Comparison of ENCODE assay signal across 8 mouse cellular contexts in the genomic region with DNA sequence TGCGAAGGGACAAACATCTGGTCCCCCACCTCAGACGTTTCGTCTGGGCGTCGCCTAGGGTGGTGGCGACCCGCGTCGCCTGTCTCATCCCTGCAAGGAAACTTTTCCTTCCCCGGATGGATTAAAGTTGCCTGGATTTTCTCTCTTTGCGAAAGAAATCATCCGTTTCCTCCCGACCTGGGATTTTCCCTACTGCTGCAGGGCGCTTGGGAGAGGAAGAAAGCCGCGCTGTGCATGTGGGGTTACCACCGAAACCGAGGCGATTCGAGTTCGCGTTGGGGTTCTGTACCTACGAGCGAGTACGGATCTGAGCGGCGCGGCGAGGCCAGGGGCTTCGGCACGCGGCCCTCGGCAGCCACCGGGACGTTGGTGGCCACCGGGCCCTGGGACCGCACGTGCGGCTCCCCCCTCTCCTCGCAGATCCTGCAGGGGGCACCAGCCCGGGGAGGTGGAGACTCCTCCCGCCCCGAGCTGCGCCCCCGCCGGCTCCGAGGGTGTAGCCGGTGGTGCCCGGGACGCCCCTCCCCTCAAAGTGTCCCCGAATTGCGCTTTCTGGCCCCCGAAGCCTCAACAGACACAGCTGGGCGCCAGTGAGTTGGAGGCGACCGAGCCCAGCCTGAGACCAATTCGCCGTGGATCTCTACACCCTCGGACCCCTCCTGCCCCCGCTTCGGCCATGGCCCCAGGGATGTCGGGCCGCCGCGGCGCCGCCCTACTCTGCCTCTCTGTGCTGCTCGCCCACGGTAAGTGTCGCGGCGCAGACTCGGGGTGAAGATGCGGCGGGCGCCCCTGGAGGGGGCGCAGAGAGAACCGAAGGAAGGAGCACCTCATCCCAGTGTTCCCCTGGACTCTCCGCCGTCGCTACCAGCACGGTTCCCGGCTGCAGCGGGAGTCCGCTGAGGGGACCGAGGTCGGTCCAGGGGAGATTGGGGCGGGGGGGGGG. TPM values are rescaled to one million over a fixed set of nuclear protein-coding genes. Genes with fewer than 3 reads are reported as not detected.
DNase-seq lines count a peak whose midpoint lies in the region; ATAC-seq and TF ChIP-seq lines count a peak whose summit lies in the region.

Gene Tmem132e (plus strand): TSS at position 530 of the 943 bp plus-strand sequence.

- peak within 1 kb of the TSS; percentile 66 for H3K9ac ChIP-seq in heart, embryonic 13.5 days

- no peak within 1 kb of the TSS for H3K27ac ChIP-seq in heart, embryonic 13.5 days (replicated peaks)
- peak within 1 kb of the TSS; percentile 58 for H3K27ac ChIP-seq in limb, embryonic 10.5 days
- no peak within 1 kb of the TSS for H3K27ac ChIP-seq in olfactory bulb, adult 2 months (ENCODE audit: insufficient read depth, low read depth, low read length)

- H3K4me3 ChIP-seq in heart, embryonic 13.5 days = peak within 1 kb of the TSS; percentile 61
- H3K4me3 ChIP-seq in limb, embryonic 10.5 days = peak within 1 kb of the TSS; percentile 63
- peak within 1 kb of the TSS; percentile 54 for H3K4me3 ChIP-seq in olfactory bulb, adult 2 months (ENCODE audit: insufficient read depth, low read depth, low read length)

- peaks cover 97% of the 10 kb centered on the region for H3K27me3 ChIP-seq in heart, embryonic 13.5 days (replicated peaks)
- H3K27me3 ChIP-seq in limb, embryonic 10.5 days (ENCODE audit: low read depth, poor library complexity, severe bottlenecking) = peaks cover 100% of the 10 kb centered on the region

- H3K4me2 ChIP-seq in heart, embryonic 13.5 days = peak within 1 kb of the TSS; percentile 86

- TF ChIP-seq POLR2A in olfactory bulb, adult 2 months (IDR thresholded peaks at IDR 0.05; ENCODE audit: insufficient read depth, low read depth, low read length) = no peak

- TF ChIP-seq CTCF in olfactory bulb, adult 2 months (IDR thresholded peaks at IDR 0.05; ENCODE audit: insufficient read depth, low read depth, low read length) = 0 out of 2 replicates have a peak, but pooled peaks have one; percentile 34

- H3K9me3 ChIP-seq in heart, embryonic 13.5 days = no peaks in the 10 kb centered on the region
- no peaks in the 10 kb centered on the region for H3K9me3 ChIP-seq in limb, embryonic 10.5 days (replicated peaks)

- DNase-seq in adrenal gland, postnatal 10 days = peak; percentile 12
- DNase-seq in adrenal gland, adult 8-10 months = no peak
- peak; percentile 24 for DNase-seq in right cerebral cortex, postnatal 14 days
- no peak for DNase-seq in right cerebral cortex, adult 18-20 months
- peak; percentile 71 for DNase-seq in limb, embryonic 10.5 days (ENCODE audit: low spot score)

- WGBS in heart, embryonic 13.5 days = under 1% methylated on average over 80 of the region's 88 CpGs
- WGBS in limb, embryonic 10.5 days = under 1% methylated on average over 88 of the region's 88 CpGs
- WGBS in olfactory bulb, adult 2 months = under 1% methylated on average over 88 of the region's 88 CpGs

- peaks cover 31% of the 10 kb centered on the region for H3K4me1 ChIP-seq in heart, embryonic 13.5 days
- H3K4me1 ChIP-seq in limb, embryonic 10.5 days = peaks cover 38% of the 10 kb centered on the region
- H3K4me1 ChIP-seq in olfactory bulb, adult 2 months (ENCODE audit: control insufficient read depth, insufficient read depth, low read length) = peaks cover 32% of the 10 kb centered on the region

- no peaks in the 10 kb centered on the region for H3K36me3 ChIP-seq in heart, embryonic 13.5 days
- no peaks in the 10 kb centered on the region for H3K36me3 ChIP-seq in limb, embryonic 10.5 days

- ATAC-seq in heart, embryonic 13.5 days (ENCODE audit: extremely low read depth, insufficient number of reproducible peaks, low FRiP score, low TSS enrichment) = no peak
- ATAC-seq in megakaryocyte, adult 5-6 weeks (ENCODE audit: poor library complexity, severe bottlenecking) = no peak

RNA-seq across cellular contexts. Expression of gene Tmem132e, which starts in this region (rescaled TPM):
- total RNA-seq in adrenal gland, postnatal 10 days (2021) = 1 to 10 TPM in 1 of 2 experiments, under 1 TPM in 1; 0.73 to 1.1 TPM
- total RNA-seq in adrenal gland, adult 8-10 months (2022) = 1 to 10 TPM in 3 of 4 experiments, under 1 TPM in 1; 0.87 to 3.0 (median 2.4) TPM
- polyA plus RNA-seq in heart, embryonic 13.5 days (2015; fragmentation: Nextera tagmentation; extraction: Ambion mirVana) = 0.11 and 0.15 TPM in 2 replicates
- 0.50 and 0.55 TPM in 2 replicates for polyA plus RNA-seq in limb, embryonic 10.5 days (2016; fragmentation: Nextera tagmentation; extraction: Ambion mirVana)
- not detected in 2 replicates for polyA plus RNA-seq in olfactory bulb, adult 2 months (2012; ENCODE audit: insufficient read depth, insufficient read length, low replicate concordance, missing spikeins)
- total RNA-seq in megakaryocyte, adult 5-6 weeks (2015) = not detected in 2 replicates
- not detected in 2 replicates for total RNA-seq in megakaryocyte, adult 5-6 weeks (2017)

Comparison
In these comparisons a context has a peak if more than half of its experiments do, and no peak if none do; other contexts are left out.
1. DNase-seq: peak in adrenal gland, postnatal 10 days (single experiment) and right cerebral cortex, postnatal 14 days (single experiment); none in adrenal gland, adult 8-10 months (single experiment) and right cerebral cortex, adult 18-20 months (single experiment).
2. Peak in DNase-seq, H3K4me3 ChIP-seq and H3K27ac ChIP-seq in limb, embryonic 10.5 days; RNA of the gene not detected or under 1 TPM.
3. Peak in every context shown above with its lines, with median percentiles within 50 percentile points of each other: H3K4me3 ChIP-seq.